Mouse (Mus musculus): ENCODE measurements around the gene Ralgapa1. TPM values are rescaled to one million over a fixed set of nuclear protein-coding genes. Genes with fewer than 3 reads are reported as not detected.

The Ralgapa1 gene
- polyA plus RNA-seq, 1 experiment from 2014 or later: 21.1 TPM

- H3K9ac ChIP-seq (ENCODE audit: low read depth, low read length): no peak overlapping the region
- H3K9me3 ChIP-seq (ENCODE audit: control insufficient read depth, low read length): no peaks in the 10 kb centered on the region
- H3K36me3 ChIP-seq (ENCODE audit: control insufficient read depth, insufficient read depth, low read length): no peaks in the 10 kb centered on the region
- 70% methylated on average over 5 of the region's 5 CpGs for WGBS
- no peaks in the 10 kb centered on the region for H3K27me3 ChIP-seq (replicated peaks; ENCODE audit: control insufficient read depth, insufficient read depth, low read length)
- H3K4me1 ChIP-seq (ENCODE audit: control insufficient read depth, insufficient read depth, low read depth, low read length): peaks cover 6% of the 10 kb centered on the region
- no peak overlapping the region for H3K27ac ChIP-seq (ENCODE audit: low read depth, low read length)
- H3K4me2 ChIP-seq (ENCODE audit: low read length): no peak overlapping the region
- H3K4me3 ChIP-seq (ENCODE audit: low read length): no peak overlapping the region
- ATAC-seq: no peak
Measured at GRCm38 (mm10) chr12:55623254-55623653, 197.7 kb downstream of the Ralgapa1 start.

- no peaks in the 10 kb centered on the region for H3K27me3 ChIP-seq (replicated peaks; ENCODE audit: control insufficient read depth, insufficient read depth, low read length)
- no peaks in the 10 kb centered on the region for H3K9me3 ChIP-seq (ENCODE audit: control insufficient read depth, low read length)
- H3K4me1 ChIP-seq (ENCODE audit: control insufficient read depth, insufficient read depth, low read depth, low read length): peaks cover 6% of the 10 kb centered on the region
- WGBS: 37% methylated on average over 3 of the region's 3 CpGs
- H3K9ac ChIP-seq (ENCODE audit: low read depth, low read length): no peak overlapping the region
- H3K4me2 ChIP-seq (ENCODE audit: low read length): no peak overlapping the region
- H3K27ac ChIP-seq (ENCODE audit: low read depth, low read length): no peak overlapping the region
- peak; percentile 77 for ATAC-seq
- no peaks in the 10 kb centered on the region for H3K36me3 ChIP-seq (ENCODE audit: control insufficient read depth, insufficient read depth, low read length)
- no peak overlapping the region for H3K4me3 ChIP-seq (ENCODE audit: low read length)
Measured at GRCm38 (mm10) chr12:55622615-55623245, 198.2 kb downstream of the Ralgapa1 start.

GRCm38 (mm10) chr12:55620321-55620720 lies 200.6 kb downstream of the Ralgapa1 start:
- 36% methylated on average over 2 of the region's 2 CpGs for WGBS

GRCm38 (mm10) chr12:55610812-55611211 lies 210.2 kb downstream of the Ralgapa1 start:
- no peak overlapping the region for H3K27ac ChIP-seq (ENCODE audit: low read depth, low read length)
- ATAC-seq: no peak
- no peaks in the 10 kb centered on the region for H3K36me3 ChIP-seq (ENCODE audit: control insufficient read depth, insufficient read depth, low read length)
- H3K9me3 ChIP-seq (ENCODE audit: control insufficient read depth, low read length): no peaks in the 10 kb centered on the region
- no peaks in the 10 kb centered on the region for H3K27me3 ChIP-seq (replicated peaks; ENCODE audit: control insufficient read depth, insufficient read depth, low read length)
- H3K4me2 ChIP-seq (ENCODE audit: low read length): no peak overlapping the region
- no peak overlapping the region for H3K9ac ChIP-seq (ENCODE audit: low read depth, low read length)
- no peak overlapping the region for H3K4me3 ChIP-seq (ENCODE audit: low read length)
- no peaks in the 10 kb centered on the region for H3K4me1 ChIP-seq (ENCODE audit: control insufficient read depth, insufficient read depth, low read depth, low read length)
- WGBS: 79% methylated on average over 2 of the region's 2 CpGs

More at GRCm38 (mm10) chr12:55620321-55620720, 200.6 kb downstream of the Ralgapa1 start:
- H3K27ac ChIP-seq (ENCODE audit: low read depth, low read length): no peak overlapping the region
- no peaks in the 10 kb centered on the region for H3K36me3 ChIP-seq (ENCODE audit: control insufficient read depth, insufficient read depth, low read length)
- ATAC-seq: peak; percentile 71; the same call in 1 of the 2 replicates
- no peak overlapping the region for H3K4me3 ChIP-seq (ENCODE audit: low read length)
- no peak overlapping the region for H3K4me2 ChIP-seq (ENCODE audit: low read length)
- no peaks in the 10 kb centered on the region for H3K9me3 ChIP-seq (ENCODE audit: control insufficient read depth, low read length)
- H3K27me3 ChIP-seq (replicated peaks; ENCODE audit: control insufficient read depth, insufficient read depth, low read length): no peaks in the 10 kb centered on the region
- no peak overlapping the region for H3K9ac ChIP-seq (ENCODE audit: low read depth, low read length)
- peaks cover 6% of the 10 kb centered on the region for H3K4me1 ChIP-seq (ENCODE audit: control insufficient read depth, insufficient read depth, low read depth, low read length)

GRCm38 (mm10) chr12:55607902-55608301 lies 213.1 kb downstream of the Ralgapa1 start:
- 25% methylated on average over 4 of the region's 4 CpGs for WGBS
- Histone ChIP-seq H3K36me3 (ENCODE audit: control insufficient read depth, insufficient read depth, low read length) (no peaks in the 10 kb centered on the region), H3K4me2 (ENCODE audit: low read length) (no peak overlapping the region), H3K27ac (ENCODE audit: low read depth, low read length) (no peak overlapping the region), H3K9me3 (ENCODE audit: control insufficient read depth, low read length) (no peaks in the 10 kb centered on the region), H3K27me3 (replicated peaks; ENCODE audit: control insufficient read depth, insufficient read depth, low read length) (no peaks in the 10 kb centered on the region), H3K4me3 (ENCODE audit: low read length) (no peak overlapping the region), H3K4me1 (ENCODE audit: control insufficient read depth, insufficient read depth, low read depth, low read length) (no peaks in the 10 kb centered on the region), H3K9ac (ENCODE audit: low read depth, low read length) (no peak overlapping the region)
- ATAC-seq: peak; percentile 68; the same call in 1 of the 2 replicates

GRCm38 (mm10) chr12:55604411-55604810 lies 216.6 kb downstream of the Ralgapa1 start:
- no peaks in the 10 kb centered on the region for H3K36me3 ChIP-seq (ENCODE audit: control insufficient read depth, insufficient read depth, low read length)
- WGBS: 80% methylated on average over 3 of the region's 3 CpGs
- no peak overlapping the region for H3K27ac ChIP-seq (ENCODE audit: low read depth, low read length)
- H3K9me3 ChIP-seq (ENCODE audit: control insufficient read depth, low read length): no peaks in the 10 kb centered on the region
- no peak overlapping the region for H3K9ac ChIP-seq (ENCODE audit: low read depth, low read length)
- peaks cover 20% of the 10 kb centered on the region for H3K27me3 ChIP-seq (replicated peaks; ENCODE audit: control insufficient read depth, insufficient read depth, low read length)
- no peak overlapping the region for H3K4me3 ChIP-seq (ENCODE audit: low read length)
- H3K4me2 ChIP-seq (ENCODE audit: low read length): no peak overlapping the region
- ATAC-seq: no peak
- H3K4me1 ChIP-seq (ENCODE audit: control insufficient read depth, insufficient read depth, low read depth, low read length): peaks cover 13% of the 10 kb centered on the region

GRCm38 (mm10) chr12:55600503-55600994 lies 220.4 kb downstream of the Ralgapa1 start:
- Histone ChIP-seq H3K9me3 (ENCODE audit: control insufficient read depth, low read length) (no peaks in the 10 kb centered on the region), H3K27ac (ENCODE audit: low read depth, low read length) (no peak overlapping the region), H3K4me1 (ENCODE audit: control insufficient read depth, insufficient read depth, low read depth, low read length) (peaks cover 23% of the 10 kb centered on the region), H3K27me3 (replicated peaks; ENCODE audit: control insufficient read depth, insufficient read depth, low read length) (peaks cover 41% of the 10 kb centered on the region), H3K4me3 (ENCODE audit: low read length) (peak overlapping the region; percentile 50), H3K4me2 (ENCODE audit: low read length) (peak overlapping the region; percentile 71), H3K36me3 (ENCODE audit: control insufficient read depth, insufficient read depth, low read length) (no peaks in the 10 kb centered on the region), H3K9ac (ENCODE audit: low read depth, low read length) (no peak overlapping the region)
- 8% methylated on average over 41 of the region's 42 CpGs for WGBS
- no peak; the same call in 1 of the 2 replicates for ATAC-seq

- Histone ChIP-seq H3K4me1 (ENCODE audit: control insufficient read depth, insufficient read depth, low read depth, low read length) (peaks cover 23% of the 10 kb centered on the region), H3K27ac (ENCODE audit: low read depth, low read length) (no peak overlapping the region), H3K9ac (ENCODE audit: low read depth, low read length) (peak overlapping the region; percentile 53), H3K36me3 (ENCODE audit: control insufficient read depth, insufficient read depth, low read length) (no peaks in the 10 kb centered on the region), H3K4me3 (ENCODE audit: low read length) (peak overlapping the region; percentile 50), H3K27me3 (replicated peaks; ENCODE audit: control insufficient read depth, insufficient read depth, low read length) (peaks cover 41% of the 10 kb centered on the region), H3K4me2 (ENCODE audit: low read length) (peak overlapping the region; percentile 71), H3K9me3 (ENCODE audit: control insufficient read depth, low read length) (no peaks in the 10 kb centered on the region)
- under 1% methylated on average over 103 of the region's 109 CpGs for WGBS
- peak; percentile 60 for ATAC-seq
Measured at GRCm38 (mm10) chr12:55599639-55600502, 221.1 kb downstream of the Ralgapa1 start.

Data from hindbrain, embryonic 16.5 days (tissue).